Mouse (Mus musculus): Measurements from ENCODE around the gene Hist1h3c. TPM values are rescaled to one million over a fixed set of nuclear protein-coding genes. Genes with fewer than 3 reads are reported as not detected.
"Not testable (repeated sequence)": the region's sequence is repeated elsewhere in the genome, so short reads cannot be mapped to it uniquely, and the experiment has no call there.

Gene Hist1h3c
- polyA plus RNA-seq, 1 experiment from 2014 or later = 9.2 TPM

GRCm38 (mm10) chr13:23737091-23737490 is 8.3 kb downstream of the Hist1h3c start:
- H3K4me2 ChIP-seq = no peak overlapping the region
- DNase-seq (ENCODE audit: low spot score, missing footprints) = no peak
- no peak overlapping the region for H3K9ac ChIP-seq (ENCODE audit: low read length)
- no peak for ATAC-seq (ENCODE audit: low FRiP score)
- no peaks in the 10 kb centered on the region for H3K36me3 ChIP-seq (ENCODE audit: control insufficient read depth, insufficient read depth, low read length)
- no peaks in the 10 kb centered on the region for H3K27me3 ChIP-seq (ENCODE audit: control insufficient read depth, insufficient read depth, low read length)
- H3K27ac ChIP-seq (ENCODE audit: low read depth, low read length) = no peak overlapping the region
- no peak overlapping the region for H3K4me3 ChIP-seq (ENCODE audit: low read depth, low read length)
- peaks cover 13% of the 10 kb centered on the region for H3K4me1 ChIP-seq (ENCODE audit: control insufficient read depth, insufficient read depth, low read length)
- no peaks in the 10 kb centered on the region for H3K9me3 ChIP-seq (ENCODE audit: control insufficient read depth, low read length)
- WGBS = 66% methylated on average over 5 of the region's 5 CpGs

GRCm38 (mm10) chr13:23732156-23732804 is 13.1 kb downstream of the Hist1h3c start:
- Histone ChIP-seq H3K4me1 (ENCODE audit: control insufficient read depth, insufficient read depth, low read length) (no peaks in the 10 kb centered on the region), H3K9me3 (ENCODE audit: control insufficient read depth, low read length) (no peaks in the 10 kb centered on the region), H3K27me3 (ENCODE audit: control insufficient read depth, insufficient read depth, low read length) (no peaks in the 10 kb centered on the region), H3K4me3 (ENCODE audit: low read depth, low read length) (no peak overlapping the region), H3K36me3 (ENCODE audit: control insufficient read depth, insufficient read depth, low read length) (no peaks in the 10 kb centered on the region), H3K27ac (ENCODE audit: low read depth, low read length) (no peak overlapping the region), H3K9ac (ENCODE audit: low read length) (no peak overlapping the region), H3K4me2 (no peak overlapping the region)
- 29% methylated on average over 8 of the region's 8 CpGs for WGBS
- ATAC-seq (ENCODE audit: low FRiP score) (no peak), DNase-seq (ENCODE audit: low spot score, missing footprints) (peak; percentile 84)

- H3K4me3 ChIP-seq (ENCODE audit: low read depth, low read length) = no peak overlapping the region
- H3K36me3 ChIP-seq (ENCODE audit: control insufficient read depth, insufficient read depth, low read length) = no peaks in the 10 kb centered on the region
- ATAC-seq (ENCODE audit: low FRiP score) = no peak
- no peaks in the 10 kb centered on the region for H3K9me3 ChIP-seq (ENCODE audit: control insufficient read depth, low read length)
- H3K4me2 ChIP-seq = no peak overlapping the region
- DNase-seq (ENCODE audit: low spot score, missing footprints) = no peak
- H3K9ac ChIP-seq (ENCODE audit: low read length) = no peak overlapping the region
- no peak overlapping the region for H3K27ac ChIP-seq (ENCODE audit: low read depth, low read length)
- H3K4me1 ChIP-seq (ENCODE audit: control insufficient read depth, insufficient read depth, low read length) = no peaks in the 10 kb centered on the region
- no peaks in the 10 kb centered on the region for H3K27me3 ChIP-seq (ENCODE audit: control insufficient read depth, insufficient read depth, low read length)
- WGBS = 64% methylated on average over 8 of the region's 8 CpGs
Observed at GRCm38 (mm10) chr13:23730479-23730878, 14.9 kb downstream of the Hist1h3c start.

GRCm38 (mm10) chr13:23729706-23730105 is 15.7 kb downstream of the Hist1h3c start:
- Histone ChIP-seq H3K4me2 (no peak overlapping the region), H3K27ac (ENCODE audit: low read depth, low read length) (no peak overlapping the region)

GRCm38 (mm10) chr13:23729192-23729525 is 16.2 kb downstream of the Hist1h3c start:
- Histone ChIP-seq H3K9me3 (ENCODE audit: control insufficient read depth, low read length) (no peaks in the 10 kb centered on the region), H3K4me2 (no peak overlapping the region), H3K36me3 (ENCODE audit: control insufficient read depth, insufficient read depth, low read length) (no peaks in the 10 kb centered on the region), H3K9ac (ENCODE audit: low read length) (no peak overlapping the region), H3K27ac (ENCODE audit: low read depth, low read length) (no peak overlapping the region), H3K4me1 (ENCODE audit: control insufficient read depth, insufficient read depth, low read length) (no peaks in the 10 kb centered on the region), H3K4me3 (ENCODE audit: low read depth, low read length) (no peak overlapping the region), H3K27me3 (ENCODE audit: control insufficient read depth, insufficient read depth, low read length) (no peaks in the 10 kb centered on the region)
- DNase-seq (ENCODE audit: low spot score, missing footprints) (no peak), ATAC-seq (ENCODE audit: low FRiP score) (no peak)
- WGBS = 91% methylated on average over 9 of the region's 9 CpGs

More at GRCm38 (mm10) chr13:23729706-23730105, 15.7 kb downstream of the Hist1h3c start:
- ATAC-seq (ENCODE audit: low FRiP score) = no peak
- H3K4me3 ChIP-seq (ENCODE audit: low read depth, low read length) = no peak overlapping the region
- H3K36me3 ChIP-seq (ENCODE audit: control insufficient read depth, insufficient read depth, low read length) = no peaks in the 10 kb centered on the region
- DNase-seq (ENCODE audit: low spot score, missing footprints) = no peak
- 89% methylated on average over 5 of the region's 5 CpGs for WGBS
- no peaks in the 10 kb centered on the region for H3K9me3 ChIP-seq (ENCODE audit: control insufficient read depth, low read length)
- H3K9ac ChIP-seq (ENCODE audit: low read length) = no peak overlapping the region
- no peaks in the 10 kb centered on the region for H3K4me1 ChIP-seq (ENCODE audit: control insufficient read depth, insufficient read depth, low read length)
- no peaks in the 10 kb centered on the region for H3K27me3 ChIP-seq (ENCODE audit: control insufficient read depth, insufficient read depth, low read length)

GRCm38 (mm10) chr13:23728472-23729191 is 16.8 kb downstream of the Hist1h3c start:
- no peaks in the 10 kb centered on the region for H3K9me3 ChIP-seq (ENCODE audit: control insufficient read depth, low read length)
- H3K4me3 ChIP-seq (ENCODE audit: low read depth, low read length) = no peak overlapping the region
- WGBS = 88% methylated on average over 18 of the region's 18 CpGs
- H3K4me2 ChIP-seq = no peak overlapping the region
- no peak overlapping the region for H3K27ac ChIP-seq (ENCODE audit: low read depth, low read length)
- no peaks in the 10 kb centered on the region for H3K36me3 ChIP-seq (ENCODE audit: control insufficient read depth, insufficient read depth, low read length)
- ATAC-seq (ENCODE audit: low FRiP score) (no peak), DNase-seq (ENCODE audit: low spot score, missing footprints) (no peak)
- H3K4me1 ChIP-seq (ENCODE audit: control insufficient read depth, insufficient read depth, low read length) = no peaks in the 10 kb centered on the region
- no peaks in the 10 kb centered on the region for H3K27me3 ChIP-seq (ENCODE audit: control insufficient read depth, insufficient read depth, low read length)
- no peak overlapping the region for H3K9ac ChIP-seq (ENCODE audit: low read length)

GRCm38 (mm10) chr13:23725213-23725612 is 20.2 kb downstream of the Hist1h3c start:
- no peaks in the 10 kb centered on the region for H3K9me3 ChIP-seq (ENCODE audit: control insufficient read depth, low read length)
- 33% methylated on average over 1 of the region's 1 CpGs for WGBS
- DNase-seq (ENCODE audit: low spot score, missing footprints) = no peak
- H3K27me3 ChIP-seq (ENCODE audit: control insufficient read depth, insufficient read depth, low read length) = no peaks in the 10 kb centered on the region
- H3K27ac ChIP-seq (ENCODE audit: low read depth, low read length) = no peak overlapping the region
- H3K4me3 ChIP-seq (ENCODE audit: low read depth, low read length) = no peak overlapping the region
- no peak for ATAC-seq (ENCODE audit: low FRiP score)
- no peak overlapping the region for H3K4me2 ChIP-seq
- H3K9ac ChIP-seq (ENCODE audit: low read length) = no peak overlapping the region
- H3K4me1 ChIP-seq (ENCODE audit: control insufficient read depth, insufficient read depth, low read length) = no peaks in the 10 kb centered on the region
- no peaks in the 10 kb centered on the region for H3K36me3 ChIP-seq (ENCODE audit: control insufficient read depth, insufficient read depth, low read length)

- H3K9me3 ChIP-seq (ENCODE audit: control insufficient read depth, low read length) = no peaks in the 10 kb centered on the region
- no peaks in the 10 kb centered on the region for H3K4me1 ChIP-seq (ENCODE audit: control insufficient read depth, insufficient read depth, low read length)
- ATAC-seq (ENCODE audit: low FRiP score) (no peak), DNase-seq (ENCODE audit: low spot score, missing footprints) (no peak)
- 87% methylated on average over 4 of the region's 4 CpGs for WGBS
- H3K9ac ChIP-seq (ENCODE audit: low read length) = no peak overlapping the region
- H3K36me3 ChIP-seq (ENCODE audit: control insufficient read depth, insufficient read depth, low read length) = no peaks in the 10 kb centered on the region
- no peak overlapping the region for H3K4me2 ChIP-seq
- H3K4me3 ChIP-seq (ENCODE audit: low read depth, low read length) = no peak overlapping the region
- H3K27me3 ChIP-seq (ENCODE audit: control insufficient read depth, insufficient read depth, low read length) = no peaks in the 10 kb centered on the region
- no peak overlapping the region for H3K27ac ChIP-seq (ENCODE audit: low read depth, low read length)
Observed at GRCm38 (mm10) chr13:23724239-23724638, 21.2 kb downstream of the Hist1h3c start.

GRCm38 (mm10) chr13:23717593-23718245 is 27.7 kb downstream of the Hist1h3c start:
- not testable (repeated sequence) for H3K27me3 ChIP-seq (ENCODE audit: control insufficient read depth, insufficient read depth, low read length); H3K4me3 ChIP-seq (ENCODE audit: low read depth, low read length); DNase-seq (ENCODE audit: low spot score, missing footprints); H3K9ac ChIP-seq (ENCODE audit: low read length); H3K9me3 ChIP-seq (ENCODE audit: control insufficient read depth, low read length); H3K36me3 ChIP-seq (ENCODE audit: control insufficient read depth, insufficient read depth, low read length); H3K4me1 ChIP-seq (ENCODE audit: control insufficient read depth, insufficient read depth, low read length); ATAC-seq (ENCODE audit: low FRiP score); H3K4me2 ChIP-seq; H3K27ac ChIP-seq (ENCODE audit: low read depth, low read length)
- WGBS = 12% methylated on average over 2 of the region's 2 CpGs

Data from midbrain, embryonic 11.5 days (tissue).